10 mouse cellular contexts compared by ENCODE assay signal in the genomic region with DNA sequence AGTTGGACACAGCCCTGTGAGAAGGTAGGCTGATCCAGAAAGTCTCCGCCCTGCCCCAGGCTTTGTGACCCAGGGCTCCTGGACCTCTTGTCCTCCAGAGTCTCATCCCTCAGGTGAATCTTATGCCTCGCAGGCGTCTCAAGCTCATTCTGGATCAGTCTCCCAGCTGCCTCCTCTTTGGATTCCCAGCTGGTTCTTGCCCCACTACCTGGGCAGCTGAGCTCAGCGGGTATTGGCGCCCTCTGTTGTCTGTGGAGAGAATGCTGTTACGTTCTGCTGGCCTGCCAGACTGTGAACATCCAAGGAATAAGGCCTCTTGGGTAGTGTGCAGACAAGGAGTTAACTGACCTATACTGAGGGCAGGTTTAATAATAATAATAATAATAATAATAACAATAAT. TPM values are rescaled to one million over a fixed set of nuclear protein-coding genes. Genes with fewer than 3 reads are reported as not detected.
DNase-seq lines count a peak whose midpoint lies in the region; ATAC-seq and TF ChIP-seq lines count a peak whose summit lies in the region.
"Had no signal": no experiment of that assay in that cellular context is flagged by ENCODE, and none has a peak within 500 bp of the region (broad histone marks: within the 10 kb centered on the region; RNA-seq: fewer than 3 reads in every experiment).

No protein-coding gene starts in this region.

- H3K4me3 ChIP-seq in layer of hippocampus, adult 2 months = no peak overlapping the region
- H3K4me3 ChIP-seq in ES-Bruce4 (ENCODE audit: low read depth, low read length) = no peak overlapping the region
- H3K4me3 ChIP-seq: embryonic facial prominence, embryonic 15.5 days had no signal

- peak; percentile 14 for DNase-seq in cerebellum, adult 18-20 months
- no peak for DNase-seq in cerebellum, adult 9-11 months
- DNase-seq in layer of hippocampus, adult 2 months (ENCODE audit: low spot score in 2 of 2) = peak in 1 of 2 experiments; percentile 47
- DNase-seq in layer of hippocampus, adult 9-11 months = no peak
- DNase-seq in kidney, postnatal 4 days = peak; percentile 42 to 49
- DNase-seq in yolk sac, embryonic 10.5 days (ENCODE audit: low spot score) = no peak

- no peak for TF ChIP-seq POLR2A in ES-Bruce4 (IDR thresholded peaks at IDR 0.05; ENCODE audit: insufficient read depth, low read length)

- H3K36me3 ChIP-seq in ES-Bruce4 (ENCODE audit: control insufficient read depth, insufficient read depth, low read length, poor library complexity, severe bottlenecking) = no peaks in the 10 kb centered on the region
- H3K36me3 ChIP-seq: embryonic facial prominence, embryonic 15.5 days had no signal

- no peak for ATAC-seq in megakaryocyte, adult 5-6 weeks (ENCODE audit: poor library complexity, severe bottlenecking)

- H3K9ac ChIP-seq in ES-Bruce4 (ENCODE audit: low read depth, poor library complexity, severe bottlenecking) = no peak overlapping the region
- H3K9ac ChIP-seq: embryonic facial prominence, embryonic 15.5 days had no signal

- H3K9me3 ChIP-seq in ES-Bruce4 (replicated peaks; ENCODE audit: control insufficient read depth, insufficient read depth, low read length, poor library complexity, severe bottlenecking) = no peaks in the 10 kb centered on the region
- H3K9me3 ChIP-seq: embryonic facial prominence, embryonic 15.5 days had no signal

- H3K4me1 ChIP-seq in ES-Bruce4 (ENCODE audit: control insufficient read depth, insufficient read depth, low read length) = no peaks in the 10 kb centered on the region
- H3K4me1 ChIP-seq: embryonic facial prominence, embryonic 15.5 days had no signal

- H3K27me3 ChIP-seq in ES-Bruce4 (ENCODE audit: control insufficient read depth, insufficient read depth, low read length, poor library complexity, severe bottlenecking) = no peaks in the 10 kb centered on the region
- H3K27me3 ChIP-seq: embryonic facial prominence, embryonic 15.5 days had no signal

- TF ChIP-seq CTCF in layer of hippocampus, adult 2 months (conservative IDR thresholded peaks at IDR 0.05) = peak; percentile 80
- peak; percentile 70 for TF ChIP-seq CTCF in ES-Bruce4 (IDR thresholded peaks at IDR 0.05; ENCODE audit: low read depth, low read length)

- H3K27ac ChIP-seq in layer of hippocampus, adult 2 months = no peak overlapping the region
- H3K27ac ChIP-seq in ES-Bruce4 (ENCODE audit: insufficient read depth, low read length) = no peak overlapping the region
- H3K27ac ChIP-seq: embryonic facial prominence, embryonic 15.5 days had no signal

- no peak for TF ChIP-seq EP300 in ES-Bruce4 (IDR thresholded peaks at IDR 0.05; ENCODE audit: insufficient read depth, low read depth, low read length)

RNA-seq across cellular contexts. Expression of a gene that starts 17.2 kb away (rescaled TPM):
- not detected for total RNA-seq in layer of hippocampus, adult 2 months (2021)
- polyA plus RNA-seq in ES-Bruce4 (2011; ENCODE audit: insufficient read depth, insufficient read length, low read depth, missing spikeins) = not detected in 2 replicates
- total RNA-seq in megakaryocyte, adult 5-6 weeks (2015) = not detected in 2 replicates
- not detected in 2 replicates for total RNA-seq in megakaryocyte, adult 5-6 weeks (2017)
- total RNA-seq: layer of hippocampus, adult 18-20 months had no signal

RNA-seq across cellular contexts. Expression of a gene that starts 23.4 kb away (rescaled TPM):
- total RNA-seq in layer of hippocampus, adult 2 months (2021) = 1 to 10 TPM; 3.6 to 3.7 TPM
- 5.6 and 6.3 TPM in 2 replicates for polyA plus RNA-seq in ES-Bruce4 (2011; ENCODE audit: insufficient read depth, insufficient read length, low read depth, missing spikeins)
- total RNA-seq in megakaryocyte, adult 5-6 weeks (2015) = 0.07 TPM in 1 of 2 replicates, not detected in the other
- not detected in 2 replicates for total RNA-seq in megakaryocyte, adult 5-6 weeks (2017)

RNA-seq across cellular contexts. Expression of a gene that starts 26.3 kb away (rescaled TPM):
- not detected for total RNA-seq in layer of hippocampus, adult 2 months (2021)
- not detected in 2 replicates for polyA plus RNA-seq in ES-Bruce4 (2011; ENCODE audit: insufficient read depth, insufficient read length, low read depth, missing spikeins)
- total RNA-seq in megakaryocyte, adult 5-6 weeks (2015) = not detected in 2 replicates
- not detected in 2 replicates for total RNA-seq in megakaryocyte, adult 5-6 weeks (2017)
- total RNA-seq: layer of hippocampus, adult 18-20 months had no signal

RNA-seq across cellular contexts. Expression of a gene that starts 32.4 kb away (rescaled TPM):
- total RNA-seq in layer of hippocampus, adult 2 months (2021) = not detected
- not detected in 2 replicates for polyA plus RNA-seq in ES-Bruce4 (2011; ENCODE audit: insufficient read depth, insufficient read length, low read depth, missing spikeins)
- not detected in 2 replicates for total RNA-seq in megakaryocyte, adult 5-6 weeks (2015)
- not detected in 2 replicates for total RNA-seq in megakaryocyte, adult 5-6 weeks (2017)
- total RNA-seq: layer of hippocampus, adult 18-20 months had no signal

RNA-seq across cellular contexts. Expression of a gene that starts 43.2 kb away (rescaled TPM):
- total RNA-seq in layer of hippocampus, adult 2 months (2021) = not detected
- polyA plus RNA-seq in ES-Bruce4 (2011; ENCODE audit: insufficient read depth, insufficient read length, low read depth, missing spikeins) = not detected in 2 replicates
- not detected in 2 replicates for total RNA-seq in megakaryocyte, adult 5-6 weeks (2015)
- not detected in 2 replicates for total RNA-seq in megakaryocyte, adult 5-6 weeks (2017)
- total RNA-seq: layer of hippocampus, adult 18-20 months had no signal

Comparison
In these comparisons a context has a peak if more than half of its experiments do, and no peak if none do; other contexts are left out.
1. DNase-seq: peak in cerebellum, adult 18-20 months (2 of 2) and kidney, postnatal 4 days (2 of 2); none in cerebellum, adult 9-11 months (single experiment), layer of hippocampus, adult 9-11 months (single experiment) and yolk sac, embryonic 10.5 days (single experiment).
2. RNA of a gene that starts 23.4 kb away (total RNA-seq): 3.6 to 3.7 TPM in layer of hippocampus, adult 2 months; 0.07 TPM in megakaryocyte, adult 5-6 weeks; every median in the first group is over 4 times any median in the second.